Mouse (Mus musculus) cerebellum, adult 2 months (tissue): ENCODE measurements around the gene Lrp1. TPM values are rescaled to one million over a fixed set of nuclear protein-coding genes. Genes with fewer than 3 reads are reported as not detected.
A peak's percentile ranks its signal among the peaks of the same experiment; 100 is the strongest.

Source experiments
- DNase-seq, 2 experiments: peaks; one replicate each; pipeline ENCODE4 v3.0.0; 2021
- H3K27ac ChIP-seq: fragments of 200-500 bp; 2 replicates; pipeline ENCODE4 v1.5.1; 2012; ENCODE audit warnings: low read length, control low read depth, inconsistent platforms; ENCODE audit not compliant: insufficient read depth
- H3K27me3 ChIP-seq: fragments of 200-500 bp; 2 replicates; pipeline ENCODE4 v1.6.1; 2012; ENCODE audit warnings: inconsistent platforms, mild to moderate bottlenecking, low read length, moderate library complexity; ENCODE audit not compliant: control insufficient read depth, insufficient read depth
- H3K4me1 ChIP-seq: fragments of 200-500 bp; 2 replicates; pipeline ENCODE4 v1.6.1; 2011; ENCODE audit warnings: low read length; ENCODE audit not compliant: control insufficient read depth, insufficient read depth
- H3K4me3 ChIP-seq: fragments of 200-500 bp; replicated peaks from 2 replicates; pipeline ENCODE3; 2011; ENCODE audit warnings: mild to moderate bottlenecking, low read depth, low read length, control low read depth; ENCODE audit not compliant: insufficient read depth
- CTCF ChIP-seq: fragments of 200-500 bp; IDR thresholded peaks from 2 replicates; pipeline ENCODE4 v1.5.1; 2011; ENCODE audit warnings: low read depth, mild to moderate bottlenecking, control low read depth, low read length, moderate library complexity, borderline replicate concordance; ENCODE audit not compliant: insufficient read depth
- POLR2A ChIP-seq: fragments of 200-500 bp; IDR thresholded peaks from 2 replicates; pipeline ENCODE4 v1.6.1; 2011; ENCODE audit warnings: low read length, control low read depth, borderline replicate concordance; ENCODE audit not compliant: insufficient read depth
- WGBS: fragments of 180-500 bp; shearing (Covaris S2); methylation state at CpG from one replicate; pipeline ENCODE4 v1.1.7; 2018; 5-methylcytosine and 5-hydroxymethylcytosine counted together
- polyA plus RNA-seq: library from polyadenylated mRNA; depleted of rRNA; stranded (reverse); fragments of >200 nt; gene quantifications from 2 replicates; pipeline ENCODE4 v1.2.3, GENCODE M21; 2012

Gene Lrp1
- polyA plus RNA-seq, 1 experiment, result 366 TPM

- no peak overlapping the region for H3K27ac ChIP-seq
- H3K4me3 ChIP-seq, result no peak overlapping the region
- peaks cover 26% of the 10 kb centered on the region for H3K4me1 ChIP-seq
- no peaks in the 10 kb centered on the region for H3K27me3 ChIP-seq
- WGBS, result 43% methylated on average over 9 of the region's 9 CpGs
- no peak for DNase-seq
- TF ChIP-seq CTCF (no peak), POLR2A (no peak)
Observed at GRCm38 (mm10) chr10:127605756-127606155, 15.2 kb downstream of the Lrp1 start.

DNA sequence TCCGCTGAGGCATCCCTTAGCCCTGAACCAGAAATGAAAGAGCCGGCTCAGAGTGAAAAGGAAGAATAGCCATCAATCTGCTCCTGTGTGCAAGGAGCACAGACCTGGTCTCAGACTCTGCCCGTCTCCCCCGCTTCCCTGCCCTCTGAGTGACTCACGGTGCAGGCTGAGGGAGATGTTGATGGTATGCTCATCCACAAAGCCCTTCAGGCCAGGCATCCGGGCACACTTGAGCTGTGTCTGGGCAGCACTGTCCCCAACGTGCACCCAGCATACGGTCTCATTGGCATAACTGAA is 15.7 kb downstream of the Lrp1 start:
- TF ChIP-seq CTCF, result no peak
- TF ChIP-seq POLR2A, result no peak
- H3K4me3 ChIP-seq, result no peak overlapping the region
- no peak for DNase-seq
- H3K27me3 ChIP-seq, result no peaks in the 10 kb centered on the region
- H3K27ac ChIP-seq, result no peak overlapping the region
- peaks cover 31% of the 10 kb centered on the region for H3K4me1 ChIP-seq
- 75% methylated on average over 8 of the region's 8 CpGs for WGBS

DNA sequence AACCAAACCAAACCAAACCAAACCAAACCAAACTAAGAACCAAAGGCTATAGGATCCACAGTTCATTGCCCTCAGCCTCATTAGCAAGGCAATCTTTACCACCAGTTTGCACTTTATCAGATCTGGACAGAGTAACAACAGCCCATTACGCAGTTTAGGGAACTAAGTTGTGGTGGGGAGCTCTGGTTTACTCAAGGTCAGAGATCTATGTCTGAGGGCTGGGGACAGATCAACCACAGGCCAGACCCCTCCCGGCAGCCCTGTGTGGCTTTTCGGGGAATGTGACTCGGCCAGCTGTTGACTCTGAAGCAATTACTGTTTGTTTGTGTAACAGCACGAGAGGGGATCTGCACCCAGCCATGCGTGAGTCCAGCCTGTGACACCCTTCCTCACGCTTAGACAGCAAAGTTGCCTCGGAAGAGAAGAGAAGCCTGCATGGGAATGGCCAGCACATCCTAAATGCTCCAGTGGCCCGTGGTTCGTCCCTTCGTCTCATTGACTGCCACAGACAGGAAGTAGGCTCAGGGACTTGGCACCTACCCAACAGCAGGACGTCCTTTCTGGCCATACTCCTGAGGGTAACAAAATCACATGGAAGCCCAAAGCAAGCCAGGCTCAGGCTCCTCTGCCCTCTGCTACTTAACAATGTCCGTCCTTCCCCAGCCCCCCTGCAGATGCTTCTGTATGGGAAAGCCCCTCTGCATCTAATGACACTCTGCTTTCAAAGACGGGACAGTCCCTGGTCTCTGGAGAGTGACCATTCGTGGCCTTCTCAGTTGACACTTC is 16.3 kb downstream of the Lrp1 start:
- H3K27me3 ChIP-seq, result no peaks in the 10 kb centered on the region
- 31% methylated on average over 15 of the region's 15 CpGs for WGBS
- peaks cover 37% of the 10 kb centered on the region for H3K4me1 ChIP-seq
- 0 out of 2 replicates have a peak overlapping the region, but pooled peaks have one; percentile 17 for H3K27ac ChIP-seq
- H3K4me3 ChIP-seq, result no peak overlapping the region
- DNase-seq, result peak; percentile 48 to 49
- no peak for TF ChIP-seq POLR2A
- TF ChIP-seq CTCF, result no peak

DNA sequence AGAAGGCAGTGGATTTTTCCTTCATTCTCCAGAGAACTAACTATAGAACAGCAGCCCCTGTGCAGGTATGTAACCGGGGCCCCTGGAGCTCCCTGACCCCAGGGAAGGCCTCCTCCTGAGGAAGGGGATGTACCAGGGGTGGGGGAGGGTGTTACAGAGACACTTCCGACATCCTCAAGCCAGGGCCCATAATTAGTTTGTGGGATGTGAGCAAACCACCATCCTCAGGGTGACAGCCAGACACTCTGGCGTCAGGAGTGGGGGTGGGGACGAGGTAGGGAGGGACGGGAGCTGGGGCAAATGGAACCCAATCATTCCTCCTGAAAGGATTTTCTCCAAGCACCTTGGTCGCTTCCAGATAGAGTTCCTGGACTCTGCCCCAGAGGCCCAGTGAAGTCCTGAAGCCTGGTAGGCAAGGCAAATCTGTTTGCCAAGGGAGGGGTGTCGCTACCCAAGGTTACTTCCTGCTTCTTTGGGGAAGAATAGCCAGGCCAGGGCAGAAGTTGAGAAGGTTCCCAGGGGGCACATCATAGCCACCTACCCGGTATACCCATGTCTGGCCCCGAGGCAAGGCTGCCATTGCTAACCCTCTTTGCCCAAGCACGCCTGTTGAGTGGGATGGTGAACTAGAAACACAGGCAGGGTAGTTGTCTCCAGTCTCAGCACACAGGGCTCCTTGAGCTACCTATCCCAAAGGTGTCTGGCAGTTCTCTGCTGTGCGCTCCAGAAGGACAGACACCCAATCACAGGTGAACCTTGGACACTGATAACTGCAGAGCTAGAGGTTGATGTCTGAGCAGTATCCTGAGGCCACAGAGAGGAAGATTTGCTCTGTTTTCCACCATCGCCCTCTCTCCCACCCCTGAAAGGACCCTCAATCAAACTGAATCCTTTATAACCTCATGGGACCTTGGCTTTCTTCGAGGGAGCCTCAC is 17.2 kb downstream of the Lrp1 start:
- Histone ChIP-seq H3K4me3 (no peak overlapping the region), H3K27ac (0 out of 2 replicates have a peak overlapping the region, but pooled peaks have one; percentile 17), H3K27me3 (no peaks in the 10 kb centered on the region), H3K4me1 (peaks cover 44% of the 10 kb centered on the region)
- WGBS, result 78% methylated on average over 13 of the region's 13 CpGs
- DNase-seq, result no peak
- TF ChIP-seq CTCF, result no peak
- no peak for TF ChIP-seq POLR2A

DNA sequence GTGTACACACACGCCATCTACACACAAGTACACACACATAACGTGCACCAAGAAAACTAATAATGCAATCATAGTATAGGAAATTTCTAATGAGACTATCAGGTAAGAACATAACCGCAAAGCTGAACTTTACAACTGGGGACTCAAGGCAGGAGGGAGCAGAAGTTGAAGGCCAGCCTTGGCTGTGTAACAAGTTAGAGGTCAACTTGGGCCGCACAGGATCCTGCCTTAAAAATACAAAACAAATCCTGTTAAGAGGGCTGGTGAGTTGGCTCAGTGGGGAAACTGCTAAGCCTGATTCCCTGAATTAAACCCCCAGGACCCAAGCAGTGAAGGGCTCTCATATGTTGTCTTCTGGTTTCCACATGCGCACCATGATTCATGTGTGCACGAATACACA is 18.8 kb downstream of the Lrp1 start:
- DNase-seq, result no peak
- Histone ChIP-seq H3K27me3 (no peaks in the 10 kb centered on the region), H3K4me1 (peaks cover 57% of the 10 kb centered on the region), H3K4me3 (no peak overlapping the region), H3K27ac (no peak overlapping the region)
- WGBS, result 93% methylated on average over 6 of the region's 6 CpGs
- TF ChIP-seq POLR2A (no peak), CTCF (no peak)

GRCm38 (mm10) chr10:127599779-127600541 is 21.0 kb downstream of the Lrp1 start:
- WGBS, result 8% methylated on average over 17 of the region's 17 CpGs
- H3K4me3 ChIP-seq, result no peak overlapping the region
- peak; percentile 64 to 75 for DNase-seq
- H3K27ac ChIP-seq, result peak overlapping the region; percentile 63
- TF ChIP-seq CTCF, result no peak
- no peak for TF ChIP-seq POLR2A
- peaks cover 69% of the 10 kb centered on the region for H3K4me1 ChIP-seq
- no peaks in the 10 kb centered on the region for H3K27me3 ChIP-seq

GRCm38 (mm10) chr10:127599252-127599651 is 21.7 kb downstream of the Lrp1 start:
- Histone ChIP-seq H3K4me1 (peaks cover 67% of the 10 kb centered on the region), H3K27ac (peak overlapping the region; percentile 63), H3K4me3 (no peak overlapping the region), H3K27me3 (no peaks in the 10 kb centered on the region)
- TF ChIP-seq POLR2A, result no peak
- no peak for TF ChIP-seq CTCF
- 83% methylated on average over 11 of the region's 11 CpGs for WGBS
- DNase-seq, result no peak
